Mouse (Mus musculus) gastrocnemius, postnatal 4 days (tissue): ENCODE measurements around the gene Gm47955. TPM values are rescaled to one million over a fixed set of nuclear protein-coding genes. Genes with fewer than 3 reads are reported as not detected.
"Not testable (repeated sequence)": the region's sequence is repeated elsewhere in the genome, so short reads cannot be mapped to it uniquely, and the experiment has no call there.

Experiments
- DNase-seq, 2 experiments: peaks; one replicate each; pipeline ENCODE4 v3.0.0; 2021 to 2022; ENCODE audit warnings: low spot score in 2 of 2, mixed read lengths in 2 of 2
- total RNA-seq, 2 experiments: library from RNA; stranded (reverse); gene quantifications; 2 replicates each; pipeline ENCODE4 v1.2.3; 2021

The Gm47955 gene
- total RNA-seq, 2 experiments from 2014 or later: not detected

DNA sequence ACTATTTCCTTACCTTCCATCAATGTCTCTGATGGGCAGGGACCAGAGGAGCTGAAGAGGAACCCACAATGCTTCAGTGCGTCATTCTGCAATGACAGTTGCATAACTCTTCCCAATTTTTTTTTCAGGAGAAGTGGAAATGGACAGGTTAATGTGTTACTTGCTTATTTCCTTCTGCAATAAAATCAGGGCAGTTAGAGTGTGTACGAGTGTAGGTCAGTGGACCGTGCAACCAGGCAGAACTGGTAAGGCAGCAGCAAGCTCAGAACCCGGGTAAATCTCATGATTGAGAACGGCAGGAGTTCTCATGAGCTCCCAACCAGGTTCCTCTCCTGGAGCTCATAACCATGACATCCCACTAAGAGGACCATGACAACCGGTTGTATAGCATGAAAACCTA is 32.0 kb downstream of the Gm47955 start:
- no peak for DNase-seq

DNA sequence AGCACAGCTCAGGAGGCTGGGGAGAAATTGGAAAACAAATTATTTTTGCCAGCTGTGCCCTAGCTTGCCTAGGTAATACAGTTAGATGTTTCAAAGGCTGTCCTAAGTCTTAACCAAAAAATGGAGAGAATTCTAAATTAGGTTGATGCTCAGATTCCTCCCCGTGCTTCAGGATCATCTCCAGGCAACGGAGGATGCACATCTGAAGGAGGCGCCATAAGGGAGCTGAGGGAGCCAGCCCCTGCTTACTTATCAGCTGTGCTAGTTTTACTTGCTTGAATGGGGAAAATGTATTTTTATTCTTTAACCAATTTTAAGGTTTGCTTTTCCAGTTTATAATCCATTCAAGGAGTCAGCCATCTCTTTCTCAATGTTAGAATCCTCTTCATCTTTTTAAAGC is 33.9 kb downstream of the Gm47955 start:
- DNase-seq: no peak

DNA sequence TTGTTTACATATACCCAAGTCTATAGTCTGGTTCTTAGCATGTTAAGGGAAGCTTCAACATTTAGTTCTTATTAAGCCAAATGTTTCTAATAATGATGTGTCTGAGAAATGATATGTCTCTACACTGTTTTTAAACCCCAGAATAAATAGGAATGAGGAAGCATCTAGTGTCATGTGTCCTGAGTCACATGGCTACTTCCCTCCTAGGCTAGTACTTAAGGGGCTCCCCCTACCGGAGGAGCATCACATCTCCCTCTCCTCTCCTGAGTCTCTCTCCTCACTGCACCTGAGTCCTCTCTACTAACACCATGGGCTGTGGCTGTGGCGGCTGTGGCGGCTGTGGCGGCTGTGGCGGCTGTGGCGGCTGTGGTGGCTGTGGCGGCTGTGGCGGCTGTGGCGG is 40.2 kb downstream of the Gm47955 start, which contains the start of gene Gm47959:
Gm47959 (plus strand) TSS at position 243 of the 400 bp plus-strand sequence.
- DNase-seq: not testable (repeated sequence)

DNA sequence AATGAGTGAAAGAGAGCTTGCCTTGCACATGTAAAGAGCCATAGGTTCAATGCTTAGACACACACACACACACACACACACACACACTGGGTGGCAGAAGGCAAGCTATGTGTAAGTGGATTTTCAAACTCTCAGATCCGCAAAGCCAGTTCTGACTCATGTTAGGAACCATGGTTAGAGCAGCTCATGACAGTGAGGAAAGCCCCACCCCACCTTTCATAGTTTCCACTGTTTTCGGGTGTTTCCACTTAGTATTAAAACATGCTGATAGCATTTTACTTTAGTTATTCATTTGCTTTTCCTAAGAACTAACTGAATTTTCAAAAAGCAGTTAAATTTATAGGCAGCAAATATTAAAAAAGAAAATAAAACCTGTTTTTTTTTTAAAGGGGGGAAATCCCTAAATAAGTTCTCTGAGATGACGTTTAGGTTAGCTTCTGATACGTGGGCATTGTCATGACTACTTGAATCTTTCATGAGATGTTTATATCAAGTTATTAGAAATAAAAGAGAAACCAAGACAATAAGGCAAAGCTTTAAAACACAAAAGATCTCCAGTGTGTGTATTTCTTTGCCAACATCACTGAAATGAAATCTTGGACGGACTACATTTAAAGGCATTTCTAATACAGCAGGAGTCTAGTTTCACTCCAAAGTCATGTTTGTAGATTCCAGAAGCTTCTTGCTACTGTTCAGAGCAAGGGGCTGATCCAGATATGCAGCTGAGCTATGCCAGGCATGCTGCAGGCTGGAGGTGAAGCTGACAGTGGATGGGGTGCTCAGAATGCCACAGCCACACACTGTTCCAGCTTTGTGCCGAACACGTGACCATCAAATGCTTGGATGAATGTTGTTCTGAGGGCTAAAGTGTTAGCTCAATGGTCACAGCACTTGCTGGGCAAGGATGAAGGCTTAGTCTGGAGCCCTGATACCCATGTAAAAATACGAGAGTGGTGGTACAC is 46.4 kb downstream of the Gm47955 start:
- DNase-seq: no peak

DNA sequence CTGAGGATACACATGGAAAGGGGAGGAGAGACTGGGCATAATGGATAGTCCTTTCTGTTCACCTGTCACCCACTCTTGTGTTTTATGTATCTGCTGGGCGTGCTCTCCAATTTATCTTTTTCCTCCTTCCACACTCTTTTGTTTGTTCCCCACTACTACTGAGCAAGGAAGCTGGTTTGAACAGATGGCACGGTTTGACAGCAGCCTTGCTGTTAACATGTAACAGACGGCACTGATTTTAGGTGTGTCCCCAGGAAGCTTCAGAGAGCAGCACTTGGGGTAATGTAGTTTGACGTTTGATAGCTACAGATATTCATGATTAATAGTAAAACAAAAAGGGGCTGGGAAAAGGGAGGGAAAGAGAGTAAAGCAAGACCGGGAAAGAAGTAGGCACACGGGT is 47.4 kb downstream of the Gm47955 start:
- no peak for DNase-seq

Other genes starting within 250 kb of the Gm47955 start
- gene Mff, start 235.4 kb upstream of the Gm47955 start, total RNA-seq: 100 to 1,000 TPM; 146 to 158 TPM
- gene Tm4sf20, start 191.8 kb upstream of the Gm47955 start, total RNA-seq: not detected
- gene Gm47791, start 189.0 kb upstream of the Gm47955 start, total RNA-seq: not detected
- gene Agfg1, start 120.8 kb upstream of the Gm47955 start, total RNA-seq: 10 to 100 TPM; 37.1 to 41.4 TPM
- gene A030005L19Rik, start 47.0 kb upstream of the Gm47955 start, total RNA-seq: not detected
- gene A030014E15Rik, start 35.4 kb upstream of the Gm47955 start, total RNA-seq: not detected
- gene Gm6217, start 28.9 kb upstream of the Gm47955 start, total RNA-seq: not detected
- not detected for gene A030003K21Rik, start 16.9 kb upstream of the Gm47955 start, total RNA-seq
- not detected for gene Gm7544, start 4.3 kb upstream of the Gm47955 start, total RNA-seq
- not detected for gene Gm47959, start 40.3 kb downstream of the Gm47955 start, total RNA-seq
- under 1 TPM; 0.25 to 0.26 TPM for gene Slc19a3, start 78.2 kb downstream of the Gm47955 start, total RNA-seq
- gene Krtap28-10, start 82.2 kb downstream of the Gm47955 start, total RNA-seq: not detected
- gene Gm47969, start 84.6 kb downstream of the Gm47955 start, total RNA-seq: not detected
- gene A030005K14Rik, start 99.1 kb downstream of the Gm47955 start, total RNA-seq: not detected
- not detected for gene Krtap28-13, start 100.6 kb downstream of the Gm47955 start, total RNA-seq
- gene Ccl20, start 156.5 kb downstream of the Gm47955 start, total RNA-seq: not detected
- not detected for gene Daw1, start 199.5 kb downstream of the Gm47955 start, total RNA-seq